Mouse (Mus musculus) embryo, embryonic 11.5 days (tissue): ENCODE measurements around the gene Gm20388.
A peak's percentile ranks its signal among the peaks of the same experiment; 100 is the strongest.

Experiments
- DNase-seq: peaks from one replicate; pipeline ENCODE4 v3.0.0-alpha.2; 2012; ENCODE audit warnings: low read depth, low spot score

The Gm20388 gene

GRCm38 (mm10) chr8:120259206-120259605, 348.6 kb downstream of the Gm20388 start:
- no peak for DNase-seq

- no peak for DNase-seq
Measured at GRCm38 (mm10) chr8:120260677-120261076, 350.0 kb downstream of the Gm20388 start.

- no peak for DNase-seq
Measured at GRCm38 (mm10) chr8:120261338-120262120, 350.9 kb downstream of the Gm20388 start.

GRCm38 (mm10) chr8:120263879-120264278, 353.2 kb downstream of the Gm20388 start:
- DNase-seq: no peak

GRCm38 (mm10) chr8:120264388-120264943, 353.8 kb downstream of the Gm20388 start:
- no peak for DNase-seq

GRCm38 (mm10) chr8:120264944-120265453, 354.4 kb downstream of the Gm20388 start:
- DNase-seq: peak; percentile 68

GRCm38 (mm10) chr8:120265471-120265870, 354.8 kb downstream of the Gm20388 start:
- no peak for DNase-seq

GRCm38 (mm10) chr8:120268541-120268980, 357.9 kb downstream of the Gm20388 start:
- no peak for DNase-seq

- no peak for DNase-seq
Measured at GRCm38 (mm10) chr8:120270449-120270848, 359.8 kb downstream of the Gm20388 start.

GRCm38 (mm10) chr8:120273430-120273829, 362.8 kb downstream of the Gm20388 start:
- no peak for DNase-seq

- peak; percentile 92 for DNase-seq
Measured at GRCm38 (mm10) chr8:120276051-120276890, 365.6 kb downstream of the Gm20388 start.

- DNase-seq: no peak
Measured at GRCm38 (mm10) chr8:120276891-120277426, 366.3 kb downstream of the Gm20388 start.

GRCm38 (mm10) chr8:120278009-120278408, 367.4 kb downstream of the Gm20388 start:
- no peak for DNase-seq

GRCm38 (mm10) chr8:120279418-120279817, 368.8 kb downstream of the Gm20388 start:
- no peak for DNase-seq

- DNase-seq: no peak
Measured at GRCm38 (mm10) chr8:120281487-120281886, 370.8 kb downstream of the Gm20388 start.

GRCm38 (mm10) chr8:120282465-120282864, 371.8 kb downstream of the Gm20388 start:
- no peak for DNase-seq

GRCm38 (mm10) chr8:120284265-120284664, 373.6 kb downstream of the Gm20388 start:
- DNase-seq: no peak

GRCm38 (mm10) chr8:120285033-120285432, 374.4 kb downstream of the Gm20388 start:
- no peak for DNase-seq

GRCm38 (mm10) chr8:120285878-120286277, 375.2 kb downstream of the Gm20388 start:
- DNase-seq: no peak

GRCm38 (mm10) chr8:120288122-120288908, 377.7 kb downstream of the Gm20388 start:
- no peak for DNase-seq

- no peak for DNase-seq
Measured at GRCm38 (mm10) chr8:120289191-120289590, 378.6 kb downstream of the Gm20388 start.
